Mouse (Mus musculus) heart, embryonic 13.5 days (tissue): ENCODE measurements around the gene Ap1b1. TPM values are rescaled to one million over a fixed set of nuclear protein-coding genes. Genes with fewer than 3 reads are reported as not detected.

Source experiments
- ATAC-seq: fragments of 200-750 bp; cut with Nextera tagmentation; 2 replicates; pipeline ENCODE4 v1.8.0; 2017; ENCODE audit warnings: moderate TSS enrichment; ENCODE audit not compliant: insufficient number of reproducible peaks, low FRiP score, low TSS enrichment; ENCODE audit errors: extremely low read depth
- H3K27ac ChIP-seq: fragments of 300-500 bp; sonication (generic); replicated peaks from 2 replicates; pipeline ENCODE4 v1.5.1; 2015; ENCODE audit warnings: moderate library complexity, mild to moderate bottlenecking, inconsistent platforms
- H3K27me3 ChIP-seq: fragments of 300-500 bp; sonication (generic); replicated peaks from 2 replicates; pipeline ENCODE4 v1.6.1; 2015; ENCODE audit warnings: mild to moderate bottlenecking, inconsistent platforms
- H3K36me3 ChIP-seq: fragments of 300-500 bp; sonication (generic); 2 replicates; pipeline ENCODE4 v1.6.1; 2015; ENCODE audit warnings: mild to moderate bottlenecking, inconsistent platforms
- H3K4me1 ChIP-seq: fragments of 300-500 bp; sonication (generic); 2 replicates; pipeline ENCODE4 v1.6.1; 2015; ENCODE audit warnings: inconsistent platforms
- H3K4me2 ChIP-seq: fragments of 300-500 bp; sonication (generic); 2 replicates; pipeline ENCODE4 v1.6.1; 2015; ENCODE audit warnings: inconsistent platforms, mild to moderate bottlenecking, moderate library complexity
- H3K4me3 ChIP-seq: fragments of 300-500 bp; sonication (generic); 2 replicates; pipeline ENCODE4 v1.5.1; 2015; ENCODE audit warnings: moderate library complexity, mild to moderate bottlenecking, inconsistent platforms
- H3K9ac ChIP-seq: fragments of 300-500 bp; sonication (generic); 2 replicates; pipeline ENCODE4 v1.6.1; 2015; ENCODE audit warnings: inconsistent platforms, mild to moderate bottlenecking, moderate library complexity
- H3K9me3 ChIP-seq: fragments of 300-500 bp; sonication (generic); 2 replicates; pipeline ENCODE4 v1.6.1; 2016; ENCODE audit warnings: inconsistent platforms
- WGBS: fragments of 180-500 bp; shearing (Covaris S2); methylation state at CpG from one replicate; pipeline ENCODE4 v1.1.7; 2015; ENCODE audit warnings: mixed read lengths; 5-methylcytosine and 5-hydroxymethylcytosine counted together
- polyA plus RNA-seq: library from polyadenylated mRNA; unstranded; fragments of >200 nt; fragmentation: Nextera tagmentation; extraction: Ambion mirVana; gene quantifications from 2 replicates; pipeline ENCODE4 v1.2.1, GENCODE M21; 2015

Gene Ap1b1
- 41.2 and 42.6 TPM in 2 replicates for polyA plus RNA-seq

GRCm38 (mm10) chr11:4986695-4987486 lies at the start of gene Ap1b1:
Gene Ap1b1, plus strand, starts transcription at chr11:4986824.
- no peaks in the 10 kb centered on the region for H3K9me3 ChIP-seq
- 1% methylated on average over 62 of the region's 62 CpGs for WGBS
- H3K36me3 ChIP-seq = peaks cover 12% of the 10 kb centered on the region
- H3K4me3 ChIP-seq = peak within 1 kb of the TSS; percentile 76
- peak within 1 kb of the TSS; percentile 61 for H3K27ac ChIP-seq
- peaks cover 40% of the 10 kb centered on the region for H3K4me1 ChIP-seq
- no peaks in the 10 kb centered on the region for H3K27me3 ChIP-seq
- H3K4me2 ChIP-seq = peak within 1 kb of the TSS; percentile 94
- peak; percentile 94 for ATAC-seq
- H3K9ac ChIP-seq = peak within 1 kb of the TSS; percentile 86

DNA sequence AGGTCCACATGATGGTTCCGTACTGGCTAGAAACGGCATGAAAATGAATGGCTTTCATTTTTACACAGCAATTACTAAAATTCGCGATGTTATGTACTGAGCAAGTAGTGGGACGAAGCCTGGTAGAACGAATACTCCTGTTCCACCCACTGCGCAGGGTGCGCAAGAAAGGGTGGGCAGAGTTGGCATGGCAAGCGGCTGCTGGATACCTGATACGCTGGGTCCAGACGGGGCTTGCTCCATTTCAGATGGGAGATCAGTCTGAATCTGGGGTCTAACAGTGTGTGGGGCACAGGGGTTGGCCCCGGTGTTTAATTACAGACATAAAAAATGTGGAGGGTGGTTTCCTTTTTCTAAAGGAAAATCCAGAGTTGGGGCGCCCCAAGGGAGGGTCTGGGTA lies 40.1 kb upstream of the Ap1b1 start:
- Histone ChIP-seq H3K36me3 (no peaks in the 10 kb centered on the region), H3K4me3 (peak overlapping the region; percentile 59), H3K27ac (no peak overlapping the region), H3K4me2 (peak overlapping the region; percentile 90), H3K4me1 (peaks cover 24% of the 10 kb centered on the region), H3K9me3 (no peaks in the 10 kb centered on the region), H3K27me3 (peaks cover 92% of the 10 kb centered on the region), H3K9ac (no peak overlapping the region)
- no peak for ATAC-seq
- 47% methylated on average over 13 of the region's 13 CpGs for WGBS

DNA sequence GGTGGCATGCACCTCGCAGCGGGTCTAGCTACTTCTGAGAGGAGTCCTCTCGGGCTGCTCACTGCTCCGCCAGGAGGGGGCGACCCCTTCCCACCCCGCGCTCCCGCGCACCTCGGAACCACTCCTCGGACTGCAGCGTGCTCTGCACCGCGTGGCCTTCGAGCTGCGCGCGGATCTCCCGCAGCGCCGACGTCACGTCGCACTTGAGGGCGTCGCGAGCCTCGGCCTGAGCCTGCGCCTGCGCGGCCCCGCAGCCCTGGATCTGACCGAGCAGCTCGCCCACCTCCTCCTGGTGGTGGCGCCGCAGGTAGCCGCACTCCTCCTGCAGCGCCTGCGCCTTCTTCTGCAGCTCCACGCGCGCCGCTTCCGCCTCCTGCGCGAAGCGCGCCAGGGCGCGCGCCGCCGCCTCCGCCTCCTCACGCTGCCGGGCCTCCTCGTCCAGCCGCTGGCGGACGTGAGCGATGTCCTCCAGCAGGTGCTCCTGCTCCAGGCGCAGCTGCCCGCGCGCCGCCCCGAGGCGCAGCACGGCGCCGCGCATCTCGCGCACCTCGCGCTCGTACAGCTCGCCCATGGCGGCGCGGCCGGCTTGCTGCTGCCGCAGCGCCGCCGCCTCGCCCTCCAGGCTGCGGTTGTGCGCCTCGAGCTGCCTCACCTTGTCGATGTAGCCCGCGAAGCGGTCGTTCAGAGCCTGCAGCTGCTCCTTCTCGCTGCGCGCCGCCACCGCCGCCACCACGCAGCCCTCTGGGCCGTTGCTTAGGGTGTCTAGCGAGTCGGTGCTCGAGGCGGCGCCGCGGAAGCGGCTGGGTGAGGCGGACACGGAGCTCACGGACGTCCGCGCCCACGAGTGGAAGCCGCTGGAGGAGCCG lies 39.4 kb upstream of the Ap1b1 start:
- Histone ChIP-seq H3K4me3 (peak overlapping the region; percentile 59), H3K4me2 (peak overlapping the region; percentile 90), H3K27me3 (peaks cover 96% of the 10 kb centered on the region), H3K36me3 (no peaks in the 10 kb centered on the region), H3K27ac (no peak overlapping the region), H3K9me3 (no peaks in the 10 kb centered on the region), H3K4me1 (peaks cover 24% of the 10 kb centered on the region), H3K9ac (peak overlapping the region; percentile 63)
- WGBS = under 1% methylated on average over 110 of the region's 120 CpGs
- no peak for ATAC-seq

- peak within 1 kb of the TSS; percentile 63 for H3K9ac ChIP-seq
Measured at GRCm38 (mm10) chr11:4947813-4948174, 38.8 kb upstream of the Ap1b1 start, which contains the start of gene Nefh. Gene Nefh, minus strand, starts transcription at chr11:4948064.

DNA sequence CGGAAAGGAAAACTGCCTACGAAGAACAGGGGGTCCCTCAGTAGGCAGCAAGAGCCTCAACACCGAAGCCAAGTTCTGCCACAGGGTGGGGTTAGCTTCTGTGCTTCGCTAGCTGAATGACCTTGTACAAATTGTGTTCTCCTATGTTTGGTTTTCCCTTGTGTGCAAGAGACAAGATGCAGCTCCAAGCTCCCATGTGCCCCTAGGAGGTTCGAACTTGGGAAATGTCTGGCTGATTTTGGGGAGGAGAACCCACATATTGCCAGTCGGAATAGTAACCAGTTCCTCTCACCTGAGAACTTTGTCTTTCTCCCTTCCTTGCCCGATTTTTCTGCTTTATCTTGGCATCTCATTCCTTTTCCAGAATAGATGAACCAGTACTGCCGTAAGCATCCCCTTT lies 37.8 kb upstream of the Ap1b1 start:
- H3K4me3 ChIP-seq = 0 out of 2 replicates have a peak overlapping the region, but pooled peaks have one; percentile 8
- WGBS = 39% methylated on average over 8 of the region's 8 CpGs
- no peak for ATAC-seq

More at GRCm38 (mm10) chr11:4947813-4948174, 38.8 kb upstream of the Ap1b1 start, which contains the start of gene Nefh:
- no peaks in the 10 kb centered on the region for H3K9me3 ChIP-seq
- peak within 1 kb of the TSS; percentile 90 for H3K4me2 ChIP-seq
- peaks cover 96% of the 10 kb centered on the region for H3K27me3 ChIP-seq
- H3K36me3 ChIP-seq = no peaks in the 10 kb centered on the region
- no peak for ATAC-seq
- no peak within 1 kb of the TSS for H3K27ac ChIP-seq
- WGBS = 2% methylated on average over 38 of the region's 41 CpGs
- peak within 1 kb of the TSS; percentile 59 for H3K4me3 ChIP-seq
- H3K4me1 ChIP-seq = peaks cover 24% of the 10 kb centered on the region

GRCm38 (mm10) chr11:4949256-4950044 lies 37.2 kb upstream of the Ap1b1 start:
- no peaks in the 10 kb centered on the region for H3K36me3 ChIP-seq
- ATAC-seq = no peak
- H3K4me2 ChIP-seq = peak overlapping the region; percentile 21
- no peak overlapping the region for H3K27ac ChIP-seq
- no peak overlapping the region for H3K9ac ChIP-seq
- 0 out of 2 replicates have a peak overlapping the region, but pooled peaks have one; percentile 8 for H3K4me3 ChIP-seq
- H3K9me3 ChIP-seq = no peaks in the 10 kb centered on the region
- peaks cover 28% of the 10 kb centered on the region for H3K4me1 ChIP-seq
- peaks cover 100% of the 10 kb centered on the region for H3K27me3 ChIP-seq
- 6% methylated on average over 23 of the region's 23 CpGs for WGBS

More for the DNA sequence above, 37.8 kb upstream of the Ap1b1 start:
- H3K9me3 ChIP-seq = no peaks in the 10 kb centered on the region
- H3K9ac ChIP-seq = no peak overlapping the region
- peak overlapping the region; percentile 21 for H3K4me2 ChIP-seq
- no peak overlapping the region for H3K27ac ChIP-seq
- H3K36me3 ChIP-seq = no peaks in the 10 kb centered on the region
- peaks cover 100% of the 10 kb centered on the region for H3K27me3 ChIP-seq
- peaks cover 28% of the 10 kb centered on the region for H3K4me1 ChIP-seq

DNA sequence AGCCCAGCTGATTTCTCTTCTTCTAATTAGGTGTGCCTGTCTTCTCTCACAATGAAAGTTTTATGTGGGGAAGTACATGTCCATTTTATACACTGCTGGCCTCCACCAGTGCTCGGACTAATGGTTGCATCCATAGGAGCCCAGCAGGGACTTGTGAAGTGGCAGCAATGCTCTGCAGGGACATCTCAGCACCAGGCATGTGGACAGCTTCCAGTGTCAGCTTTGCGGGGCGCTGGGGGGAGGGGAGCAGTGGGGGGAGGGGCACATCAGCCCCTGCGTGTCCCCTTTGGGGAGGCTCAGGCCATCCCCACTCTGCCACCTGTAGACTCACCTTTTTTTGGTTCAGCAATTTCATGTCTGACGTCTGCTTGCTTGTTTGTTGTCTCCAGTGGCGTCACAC lies 33.2 kb upstream of the Ap1b1 start:
- no peaks in the 10 kb centered on the region for H3K36me3 ChIP-seq
- H3K4me2 ChIP-seq = no peak overlapping the region
- no peaks in the 10 kb centered on the region for H3K9me3 ChIP-seq
- no peak overlapping the region for H3K9ac ChIP-seq
- H3K4me1 ChIP-seq = peaks cover 10% of the 10 kb centered on the region; the same call in 1 of the 2 replicates
- no peak overlapping the region for H3K4me3 ChIP-seq
- 2% methylated on average over 6 of the region's 6 CpGs for WGBS
- H3K27me3 ChIP-seq = peaks cover 97% of the 10 kb centered on the region
- no peak for ATAC-seq
- no peak overlapping the region for H3K27ac ChIP-seq

- H3K9ac ChIP-seq = no peak overlapping the region
- peaks cover 92% of the 10 kb centered on the region for H3K27me3 ChIP-seq
- H3K9me3 ChIP-seq = no peaks in the 10 kb centered on the region
- peaks cover 10% of the 10 kb centered on the region; the same call in 1 of the 2 replicates for H3K4me1 ChIP-seq
- no peaks in the 10 kb centered on the region for H3K36me3 ChIP-seq
- no peak for ATAC-seq
- WGBS = 3% methylated on average over 8 of the region's 8 CpGs
- no peak overlapping the region for H3K4me3 ChIP-seq
- H3K27ac ChIP-seq = no peak overlapping the region
- H3K4me2 ChIP-seq = no peak overlapping the region
Measured at GRCm38 (mm10) chr11:4953918-4954317, 32.7 kb upstream of the Ap1b1 start.

DNA sequence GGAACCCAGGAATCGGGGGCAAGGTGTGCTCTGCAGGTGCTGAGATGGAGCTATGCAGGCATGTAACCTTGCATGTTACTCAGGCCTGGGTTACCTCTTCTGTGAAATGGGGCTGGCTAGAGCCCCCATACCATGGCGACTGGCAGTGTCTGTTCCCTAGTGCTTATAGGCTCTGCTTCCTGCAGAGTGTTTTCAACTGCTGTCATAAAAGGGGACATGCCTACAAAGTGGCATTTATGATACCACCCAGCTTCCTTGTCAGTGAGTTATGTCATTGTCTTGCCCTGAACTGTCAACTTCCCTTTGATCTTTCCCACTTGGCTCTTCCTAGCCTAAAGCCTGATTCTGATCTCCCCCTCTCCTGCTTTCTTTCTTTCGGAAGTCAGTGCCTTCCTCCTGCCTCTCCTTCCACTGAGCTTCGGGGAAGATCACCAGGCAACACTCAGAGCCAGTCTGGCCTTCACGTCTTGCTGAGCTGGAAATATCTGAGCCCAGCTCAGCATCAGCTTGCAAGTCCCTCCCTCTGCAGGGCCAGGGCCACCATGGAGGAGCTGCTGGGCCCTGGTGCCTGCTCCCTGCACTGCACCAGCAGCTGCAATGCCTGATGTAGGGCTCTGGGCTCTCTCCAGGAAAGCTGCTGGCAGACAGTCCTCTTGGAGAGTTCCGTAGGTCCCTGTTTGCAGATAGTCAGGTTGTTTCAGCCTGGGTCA lies 23.4 kb upstream of the Ap1b1 start:
- WGBS = 38% methylated on average over 6 of the region's 6 CpGs
- no peak for ATAC-seq
- Histone ChIP-seq H3K36me3 (no peaks in the 10 kb centered on the region), H3K4me1 (peaks cover 13% of the 10 kb centered on the region), H3K9me3 (no peaks in the 10 kb centered on the region), H3K27ac (no peak overlapping the region), H3K9ac (no peak overlapping the region), H3K27me3 (no peaks in the 10 kb centered on the region), H3K4me3 (no peak overlapping the region), H3K4me2 (no peak overlapping the region)

GRCm38 (mm10) chr11:4966325-4966724 lies 20.3 kb upstream of the Ap1b1 start:
- no peak overlapping the region for H3K4me3 ChIP-seq
- no peak for ATAC-seq
- H3K9ac ChIP-seq = no peak overlapping the region
- no peak overlapping the region for H3K27ac ChIP-seq
- H3K4me2 ChIP-seq = no peak overlapping the region
- H3K27me3 ChIP-seq = no peaks in the 10 kb centered on the region
- peaks cover 18% of the 10 kb centered on the region for H3K4me1 ChIP-seq
- 76% methylated on average over 2 of the region's 2 CpGs for WGBS
- no peaks in the 10 kb centered on the region for H3K36me3 ChIP-seq
- no peaks in the 10 kb centered on the region for H3K9me3 ChIP-seq
